Mouse (Mus musculus) ZHBTc4 (cell line): ENCODE data around the gene Foxk1.
A peak's percentile ranks its signal among the peaks of the same experiment; 100 is the strongest.

Source experiments
- DNase-seq: peaks from one replicate; pipeline ENCODE4 v3.0.0-alpha.2; 2011; ENCODE audit warnings: low read depth, low spot score

The Foxk1 gene

GRCm38 (mm10) chr5:142418419-142418818 lies 17.1 kb downstream of the Foxk1 start:
- no peak for DNase-seq

DNA sequence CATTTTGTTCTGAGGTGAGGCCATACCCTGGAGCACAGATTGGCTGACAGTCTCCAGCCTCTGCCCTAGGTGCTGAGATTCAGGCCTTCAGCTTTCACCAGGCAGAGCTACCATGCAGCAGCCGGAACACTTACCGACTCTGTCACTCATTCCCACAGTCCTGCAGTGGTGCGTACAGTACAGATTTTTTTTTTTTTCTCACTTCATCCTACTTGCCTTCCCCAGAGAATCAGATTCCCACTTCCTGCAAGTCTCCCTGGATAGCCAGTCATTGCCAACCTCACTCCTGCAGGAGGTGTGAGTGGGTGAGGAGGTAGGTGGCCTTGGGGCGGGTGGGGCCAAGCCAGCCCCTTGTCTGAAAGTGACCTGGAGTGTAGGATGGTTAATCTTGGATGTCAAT lies 19.0 kb downstream of the Foxk1 start:
- DNase-seq, result no peak

- DNase-seq, result no peak
Observed at GRCm38 (mm10) chr5:142420920-142421319, 19.6 kb downstream of the Foxk1 start.

- no peak for DNase-seq
Observed at GRCm38 (mm10) chr5:142421886-142422285, 20.6 kb downstream of the Foxk1 start.

GRCm38 (mm10) chr5:142423141-142423540 lies 21.8 kb downstream of the Foxk1 start:
- no peak for DNase-seq

- no peak for DNase-seq
Observed at GRCm38 (mm10) chr5:142423701-142424100, 22.4 kb downstream of the Foxk1 start.

- no peak for DNase-seq
Observed at GRCm38 (mm10) chr5:142424627-142425349, 23.5 kb downstream of the Foxk1 start.

- DNase-seq, result no peak
Observed at GRCm38 (mm10) chr5:142426476-142426875, 25.2 kb downstream of the Foxk1 start.

DNA sequence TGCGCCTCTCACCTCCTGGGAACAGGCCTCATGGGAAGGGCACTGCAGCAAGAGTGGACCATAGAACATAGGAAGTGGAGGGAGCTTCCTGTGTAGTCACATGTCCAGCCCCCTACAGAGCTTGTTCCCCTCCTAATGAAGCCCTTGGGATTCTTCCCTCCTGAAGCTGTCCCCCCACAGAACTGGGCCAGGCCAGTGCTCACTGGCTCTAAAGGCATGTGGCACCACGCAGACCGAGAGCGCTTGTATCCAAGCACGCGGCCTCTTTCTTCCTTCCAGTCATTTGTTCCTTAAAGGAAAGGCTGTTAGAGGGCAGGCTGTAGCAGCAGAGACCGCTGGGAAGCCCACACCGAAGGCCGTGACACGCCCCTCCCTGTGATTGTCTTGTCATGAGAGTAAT lies 26.6 kb downstream of the Foxk1 start:
- DNase-seq, result peak; percentile 80

DNA sequence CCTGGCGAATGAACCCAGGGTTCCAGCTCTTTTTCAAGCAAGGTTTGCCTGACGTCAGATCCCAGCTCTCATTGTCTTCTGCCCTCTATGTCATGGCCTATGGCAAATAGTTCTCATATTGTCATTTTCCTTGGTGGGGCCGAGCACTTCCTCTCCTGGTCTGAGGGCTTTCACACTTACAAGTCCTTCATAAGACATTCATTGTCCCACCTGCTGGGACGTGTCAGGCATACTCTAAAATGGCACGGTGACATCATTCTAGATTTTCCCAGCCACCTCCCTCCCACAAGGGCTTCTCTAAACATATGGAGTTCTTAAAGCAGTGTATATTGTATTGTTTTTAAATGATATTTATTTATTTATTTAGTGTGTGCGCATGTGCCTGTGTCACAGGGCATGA lies 27.4 kb downstream of the Foxk1 start:
- DNase-seq, result peak; percentile 46

- peak; percentile 58 for DNase-seq
Observed at GRCm38 (mm10) chr5:142431029-142431428, 29.7 kb downstream of the Foxk1 start.

GRCm38 (mm10) chr5:142431811-142432434 lies 30.6 kb downstream of the Foxk1 start:
- DNase-seq, result no peak

- no peak for DNase-seq
Observed at GRCm38 (mm10) chr5:142432695-142433094, 31.4 kb downstream of the Foxk1 start.

DNA sequence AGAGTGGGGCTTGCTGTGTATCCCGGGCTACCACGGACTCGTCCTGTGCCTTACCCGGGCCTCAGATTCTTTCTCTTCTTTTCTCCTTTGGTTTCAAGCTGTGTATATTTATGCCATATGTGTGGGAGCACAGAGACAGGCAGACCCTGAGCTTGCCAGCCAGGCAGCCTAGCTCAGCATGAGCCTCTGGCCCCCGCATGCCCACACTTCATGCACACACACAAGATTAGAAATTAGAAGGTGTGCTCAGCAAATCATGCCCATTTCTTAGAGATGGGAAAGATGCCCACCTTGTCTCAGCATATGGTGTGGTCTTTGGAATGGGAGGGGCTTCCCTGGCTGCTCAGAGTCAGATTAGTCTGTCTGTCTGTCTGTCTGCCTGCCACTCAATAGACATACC lies 32.8 kb downstream of the Foxk1 start:
- DNase-seq, result no peak

- no peak for DNase-seq
Observed at GRCm38 (mm10) chr5:142435736-142436135, 34.4 kb downstream of the Foxk1 start.

DNA sequence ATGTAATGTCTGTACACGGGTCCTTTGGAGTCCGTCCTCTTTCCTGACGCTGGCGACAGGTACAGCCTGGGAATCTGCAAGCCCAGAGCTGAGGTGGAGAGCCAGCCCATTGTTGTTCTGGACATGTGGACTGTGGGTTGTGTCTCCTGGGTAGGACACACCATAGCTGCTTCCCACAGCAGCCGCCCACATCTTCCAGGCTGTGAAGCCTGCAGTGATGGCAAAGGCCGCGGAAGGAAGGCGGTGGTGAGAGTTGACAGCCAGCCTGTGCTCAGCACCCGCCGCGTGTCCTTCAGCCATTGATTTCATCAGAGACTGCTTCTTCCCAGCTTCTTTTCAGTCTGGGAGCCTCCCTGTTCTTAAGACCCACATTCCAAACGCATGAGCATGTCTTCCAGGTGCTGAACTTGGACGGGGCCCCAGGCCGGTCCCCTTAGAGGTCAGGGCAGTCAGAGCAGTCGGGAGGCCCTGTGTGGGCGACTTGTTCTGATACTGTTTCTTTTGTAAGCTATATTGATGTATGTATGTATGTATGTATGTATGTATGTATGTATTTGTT lies 37.2 kb downstream of the Foxk1 start:
- peak; percentile 65 for DNase-seq

DNA sequence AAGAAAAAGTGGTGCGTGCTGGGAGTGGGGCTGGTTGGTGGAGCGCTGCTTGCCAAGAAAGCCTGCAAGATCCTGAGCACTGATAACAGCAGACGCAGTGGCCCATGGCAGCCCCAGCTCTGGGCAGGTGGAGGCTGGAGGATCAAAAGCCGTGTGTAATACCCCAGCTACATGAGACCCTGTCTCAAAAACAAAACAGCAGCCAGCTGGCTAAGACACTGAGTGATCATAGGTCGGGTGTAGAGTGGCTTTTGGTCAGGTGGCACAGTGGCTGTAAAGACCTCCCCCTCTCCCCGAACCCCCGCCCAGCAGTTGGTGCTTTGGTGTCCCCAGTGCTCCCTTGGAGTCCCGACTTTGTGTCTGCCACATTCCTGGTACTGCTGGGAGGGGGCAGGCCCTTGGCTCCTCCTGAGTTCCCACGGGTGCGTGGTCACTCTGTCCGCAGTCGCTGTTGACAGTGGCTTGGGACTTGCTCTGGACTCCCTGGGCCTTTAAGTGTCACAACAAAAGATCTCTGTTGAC lies 38.7 kb downstream of the Foxk1 start:
- DNase-seq, result no peak

DNA sequence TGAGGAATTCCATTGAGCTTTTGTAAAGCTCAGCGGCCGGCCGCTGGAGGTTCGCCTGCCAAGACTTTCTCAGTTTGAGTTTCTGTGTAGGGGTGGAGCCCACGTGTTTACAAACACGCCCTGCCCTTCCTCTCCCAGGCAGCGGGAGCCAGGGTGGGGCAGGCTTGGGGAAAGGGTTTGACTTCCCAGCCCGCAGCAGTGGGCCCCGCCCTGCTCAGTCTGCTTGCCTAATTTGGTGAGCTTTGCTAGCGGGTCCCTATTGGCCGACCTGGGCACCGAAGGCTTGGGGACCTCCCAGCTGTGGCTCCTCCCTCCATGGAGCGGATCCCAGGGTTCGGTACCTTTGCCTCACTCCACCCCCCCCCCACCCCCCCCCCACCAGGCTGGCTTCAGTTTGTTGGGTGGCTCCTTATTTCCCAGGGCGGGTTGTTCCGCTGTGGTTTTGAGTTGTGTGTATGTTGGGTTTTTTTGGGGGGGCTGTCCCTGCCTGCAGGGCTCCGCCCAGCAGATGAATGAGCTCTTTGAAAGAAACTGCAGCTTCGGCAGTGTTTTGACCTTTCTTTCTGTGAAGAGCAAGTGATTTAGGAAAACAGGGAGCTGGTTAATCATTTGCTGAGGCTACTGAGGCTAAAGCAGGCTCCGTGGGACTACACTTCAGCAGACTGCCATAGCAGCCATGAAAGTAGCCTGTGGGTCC lies 39.3 kb downstream of the Foxk1 start:
- peak; percentile 100 for DNase-seq

GRCm38 (mm10) chr5:142441332-142442044 lies 40.2 kb downstream of the Foxk1 start:
- DNase-seq, result peak; percentile 51

- no peak for DNase-seq
Observed at GRCm38 (mm10) chr5:142442045-142442440, 40.7 kb downstream of the Foxk1 start.

DNA sequence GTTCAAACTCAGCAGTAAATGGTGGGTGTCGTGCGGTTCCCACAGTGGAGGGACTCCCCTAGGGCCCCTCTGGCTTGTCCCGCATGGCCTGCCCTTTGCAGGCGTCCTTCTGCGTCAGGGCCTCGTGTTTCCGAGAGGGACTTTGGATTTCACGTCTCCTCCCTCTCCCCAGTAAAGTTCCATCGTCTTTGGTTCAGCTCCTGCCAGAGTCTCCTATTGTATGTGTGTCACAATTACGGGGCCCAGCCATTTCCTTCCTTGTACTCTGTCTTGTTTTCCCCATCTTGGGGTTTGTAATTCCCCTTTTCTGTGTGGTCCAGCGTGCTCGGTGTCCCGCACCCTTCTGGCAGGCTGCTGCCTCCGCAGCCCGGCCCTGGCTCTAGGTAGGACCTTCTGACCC lies 42.2 kb downstream of the Foxk1 start:
- DNase-seq, result no peak

GRCm38 (mm10) chr5:142443994-142444393 lies 42.7 kb downstream of the Foxk1 start:
- DNase-seq, result no peak
